Mouse (Mus musculus) E14TG2a.4 (cell line): ENCODE data around the gene Dedd.

Source experiments
- H3K27me3 ChIP-seq: 2 replicates; pipeline ENCODE4 v1.6.1; 2014; ENCODE audit warnings: low read length, control low read depth; ENCODE audit not compliant: insufficient read depth
- H3K36me3 ChIP-seq: 2 replicates; pipeline ENCODE4 v1.6.1; 2014; ENCODE audit warnings: low read length, control low read depth; ENCODE audit not compliant: insufficient read depth
- H3K4me1 ChIP-seq: replicated peaks from 2 replicates; pipeline ENCODE4 v1.6.1; 2014; ENCODE audit warnings: low read depth, low read length, control low read depth
- H3K4me3 ChIP-seq: replicated peaks from 2 replicates; pipeline ENCODE4 v1.5.1; 2014; ENCODE audit warnings: mild to moderate bottlenecking, low read length
- H3K9me3 ChIP-seq: 2 replicates; pipeline ENCODE4 v1.6.1; 2014; ENCODE audit warnings: low read length, control low read depth
- CTCF ChIP-seq: conservative IDR thresholded peaks from 2 replicates; pipeline ENCODE4 v1.5.1; 2014; ENCODE audit warnings: low read length
- NANOG ChIP-seq: IDR thresholded peaks from 2 replicates; pipeline ENCODE4 v1.6.1; 2014; ENCODE audit warnings: borderline replicate concordance, low read length, mixed read lengths
- POU5F1 ChIP-seq: IDR thresholded peaks from 2 replicates; pipeline ENCODE4 v1.6.1; 2014; ENCODE audit warnings: low read length, borderline replicate concordance

Dedd gene

DNA sequence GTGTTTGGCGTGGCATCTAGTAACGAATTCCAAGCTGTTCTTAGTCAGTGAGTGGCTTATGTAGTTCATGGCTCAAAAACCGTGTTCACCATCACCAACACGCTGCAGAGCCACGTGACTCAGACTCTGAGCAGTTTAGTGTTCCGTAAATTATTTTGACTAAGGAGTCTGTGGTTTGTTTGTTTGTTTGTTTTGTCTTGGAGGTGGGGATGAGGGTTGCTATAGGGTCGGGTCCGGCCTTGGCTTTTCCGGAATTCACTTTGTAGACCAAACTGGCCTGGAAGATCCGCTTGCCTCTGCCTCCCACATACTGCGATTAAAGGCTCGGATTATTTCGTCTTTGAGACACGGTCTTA, 17.1 kb downstream of the Dedd start:
- no peaks in the 10 kb centered on the region for H3K9me3 ChIP-seq
- H3K4me1 ChIP-seq: peaks cover 70% of the 10 kb centered on the region
- no peaks in the 10 kb centered on the region for H3K27me3 ChIP-seq
- H3K4me3 ChIP-seq: peak overlapping the region; percentile 99
- peaks cover 65% of the 10 kb centered on the region for H3K36me3 ChIP-seq
- no peak for TF ChIP-seq CTCF
- no peak for TF ChIP-seq POU5F1
- no peak for TF ChIP-seq NANOG

DNA sequence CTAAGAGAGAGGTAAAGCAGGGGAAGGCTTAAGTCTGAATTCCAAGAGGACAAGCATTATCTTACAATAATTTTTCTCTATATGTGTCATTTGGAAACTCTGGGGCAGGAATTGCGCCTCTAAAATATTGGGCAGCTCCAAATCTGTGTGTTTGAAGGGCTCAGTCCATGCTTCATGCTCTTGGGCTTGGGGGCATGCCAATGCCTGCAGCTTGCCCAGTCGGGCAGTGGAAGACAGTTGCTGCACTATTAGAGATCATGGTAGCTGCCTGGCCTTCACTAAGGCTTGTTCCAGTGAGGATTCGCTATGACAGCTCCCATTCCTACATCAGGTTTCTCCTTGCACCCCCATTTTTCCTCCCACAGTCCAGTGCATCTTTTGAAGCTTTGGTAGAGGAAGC, 19.7 kb downstream of the Dedd start:
- Histone ChIP-seq H3K36me3 (peaks cover 56% of the 10 kb centered on the region), H3K4me1 (peaks cover 83% of the 10 kb centered on the region), H3K4me3 (0 out of 2 replicates have a peak overlapping the region, but pooled peaks have one; percentile 8), H3K27me3 (no peaks in the 10 kb centered on the region), H3K9me3 (no peaks in the 10 kb centered on the region)
- no peak for TF ChIP-seq CTCF
- TF ChIP-seq POU5F1: no peak
- no peak for TF ChIP-seq NANOG

DNA sequence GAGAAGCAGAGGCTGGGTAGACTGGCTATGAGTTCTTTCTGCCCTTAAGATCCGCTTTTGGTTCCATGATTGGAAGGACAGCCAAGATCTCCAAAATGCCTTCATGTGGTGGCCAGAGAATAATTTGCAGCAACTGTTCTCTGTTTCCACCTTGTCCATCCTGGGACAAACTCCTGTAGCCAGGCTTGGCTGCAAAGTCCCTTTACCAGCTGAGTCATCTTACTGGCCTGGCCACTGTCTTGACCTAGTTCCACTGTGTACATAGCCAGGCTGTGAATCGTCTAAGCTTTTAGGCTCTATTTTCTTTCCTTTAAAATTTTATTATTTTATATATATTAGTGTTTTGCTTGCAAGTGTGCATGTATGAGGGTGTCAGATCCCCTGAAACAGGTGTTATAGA, 20.3 kb downstream of the Dedd start:
- Histone ChIP-seq H3K4me1 (peaks cover 78% of the 10 kb centered on the region), H3K36me3 (peaks cover 53% of the 10 kb centered on the region), H3K4me3 (0 out of 2 replicates have a peak overlapping the region, but pooled peaks have one; percentile 8), H3K27me3 (no peaks in the 10 kb centered on the region), H3K9me3 (no peaks in the 10 kb centered on the region)
- TF ChIP-seq POU5F1: no peak
- TF ChIP-seq NANOG: no peak
- no peak for TF ChIP-seq CTCF

GRCm38 (mm10) chr1:171355812-171356340, 26.9 kb downstream of the Dedd start:
- no peaks in the 10 kb centered on the region for H3K27me3 ChIP-seq
- no peak overlapping the region for H3K4me3 ChIP-seq
- no peaks in the 10 kb centered on the region for H3K9me3 ChIP-seq
- H3K36me3 ChIP-seq: peaks cover 70% of the 10 kb centered on the region
- TF ChIP-seq POU5F1: no peak
- peak; percentile 37 for TF ChIP-seq CTCF
- no peak for TF ChIP-seq NANOG
- H3K4me1 ChIP-seq: peaks cover 61% of the 10 kb centered on the region

DNA sequence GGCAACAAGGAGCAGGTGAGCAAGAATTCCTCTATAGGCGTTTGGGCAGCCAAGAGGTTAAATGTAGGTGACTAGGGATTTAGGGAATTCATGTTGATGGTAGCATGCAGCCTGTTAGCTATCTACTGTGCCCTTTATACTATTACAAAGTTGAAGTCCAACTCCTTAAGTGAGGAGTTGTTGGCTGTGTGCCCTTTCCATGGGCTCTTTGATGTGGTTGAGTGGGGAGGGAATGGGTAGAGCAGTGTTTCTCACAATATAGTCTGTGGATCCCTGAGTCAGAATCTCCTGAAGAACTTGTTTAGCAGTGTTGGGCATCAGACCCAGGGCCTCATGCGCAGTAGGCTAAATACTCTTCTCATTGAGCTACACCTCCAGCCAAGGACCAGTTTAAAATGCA, 27.9 kb downstream of the Dedd start:
- H3K4me1 ChIP-seq: peaks cover 58% of the 10 kb centered on the region
- no peaks in the 10 kb centered on the region for H3K9me3 ChIP-seq
- TF ChIP-seq NANOG (no peak), POU5F1 (no peak), CTCF (no peak)

DNA sequence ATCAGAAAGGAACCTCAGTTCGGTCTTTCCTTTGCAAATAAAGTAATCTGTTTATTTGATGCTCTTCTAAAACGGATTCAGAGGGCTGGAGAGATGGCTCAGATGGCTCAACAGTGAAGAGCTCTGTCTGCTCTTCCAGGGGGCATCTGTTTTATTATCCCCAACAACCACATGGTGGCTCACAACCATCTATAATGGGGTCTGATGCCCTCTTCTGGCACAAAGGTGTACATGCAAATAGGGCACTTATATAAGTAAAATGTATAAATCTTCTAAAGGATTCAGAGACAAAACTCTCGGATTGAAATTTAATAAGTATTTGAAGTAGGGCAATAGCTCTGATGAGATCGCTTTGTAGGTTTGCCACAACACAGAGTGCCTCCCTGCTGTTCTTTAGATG, 29.5 kb downstream of the Dedd start:
- H3K4me1 ChIP-seq: peaks cover 46% of the 10 kb centered on the region
- H3K9me3 ChIP-seq: no peaks in the 10 kb centered on the region
- no peak for TF ChIP-seq NANOG
- TF ChIP-seq CTCF: peak; percentile 48
- H3K36me3 ChIP-seq: peaks cover 52% of the 10 kb centered on the region
- no peak overlapping the region for H3K4me3 ChIP-seq
- H3K27me3 ChIP-seq: no peaks in the 10 kb centered on the region

More for the DNA sequence above, 27.9 kb downstream of the Dedd start:
- Histone ChIP-seq H3K27me3 (no peaks in the 10 kb centered on the region), H3K4me3 (no peak overlapping the region), H3K36me3 (peaks cover 67% of the 10 kb centered on the region)

- H3K4me1 ChIP-seq: peaks cover 43% of the 10 kb centered on the region
- no peaks in the 10 kb centered on the region for H3K27me3 ChIP-seq
- H3K4me3 ChIP-seq: peak overlapping the region; percentile 82
- peaks cover 41% of the 10 kb centered on the region for H3K36me3 ChIP-seq
- TF ChIP-seq CTCF (no peak), POU5F1 (no peak), NANOG (no peak)
- H3K9me3 ChIP-seq: no peaks in the 10 kb centered on the region
Measured at GRCm38 (mm10) chr1:171360253-171360652, 31.3 kb downstream of the Dedd start.

DNA sequence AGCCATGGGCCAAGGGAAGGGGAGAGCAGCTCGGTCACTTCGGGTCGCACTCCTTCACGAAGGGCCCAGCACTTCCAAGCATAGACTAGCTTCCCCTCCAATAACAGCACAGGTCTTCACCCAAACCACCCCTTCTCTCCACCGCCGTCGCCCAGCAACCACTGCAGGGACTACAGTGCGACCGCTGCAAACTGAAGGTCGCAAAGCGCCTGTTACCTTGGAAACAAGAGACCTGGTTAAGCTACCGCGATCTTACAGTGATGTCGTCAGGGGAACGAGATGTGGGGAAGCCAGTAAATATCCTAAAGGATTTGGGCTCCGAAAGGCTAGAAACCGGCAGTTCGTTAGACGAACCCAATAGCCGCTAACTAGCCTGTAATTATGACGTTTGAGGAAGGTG, 31.7 kb downstream of the Dedd start, which contains the start of gene Klhdc9:
Gene Klhdc9, minus strand, starts transcription at position 143 of the 400 bp plus-strand sequence.
- peaks cover 44% of the 10 kb centered on the region for H3K4me1 ChIP-seq
- H3K36me3 ChIP-seq: peaks cover 41% of the 10 kb centered on the region
- no peak for TF ChIP-seq CTCF
- TF ChIP-seq POU5F1: no peak
- TF ChIP-seq NANOG: no peak
- peak within 1 kb of the TSS; percentile 82 for H3K4me3 ChIP-seq
- no peaks in the 10 kb centered on the region for H3K27me3 ChIP-seq
- no peaks in the 10 kb centered on the region for H3K9me3 ChIP-seq
